Mouse (Mus musculus) adrenal gland, postnatal 0 days (tissue): ENCODE data around the gene Rhod. TPM values are rescaled to one million over a fixed set of nuclear protein-coding genes. Genes with fewer than 3 reads are reported as not detected.

ENCODE experiments used
- polyA plus RNA-seq: library from polyadenylated mRNA; unstranded; fragments of >200 nt; fragmentation: Nextera tagmentation; extraction: Ambion mirVana; gene quantifications from 2 replicates; pipeline ENCODE4 v1.2.1, GENCODE M21; 2015

The Rhod gene
- polyA plus RNA-seq: 46.9 and 47.7 TPM in 2 replicates

DNA sequence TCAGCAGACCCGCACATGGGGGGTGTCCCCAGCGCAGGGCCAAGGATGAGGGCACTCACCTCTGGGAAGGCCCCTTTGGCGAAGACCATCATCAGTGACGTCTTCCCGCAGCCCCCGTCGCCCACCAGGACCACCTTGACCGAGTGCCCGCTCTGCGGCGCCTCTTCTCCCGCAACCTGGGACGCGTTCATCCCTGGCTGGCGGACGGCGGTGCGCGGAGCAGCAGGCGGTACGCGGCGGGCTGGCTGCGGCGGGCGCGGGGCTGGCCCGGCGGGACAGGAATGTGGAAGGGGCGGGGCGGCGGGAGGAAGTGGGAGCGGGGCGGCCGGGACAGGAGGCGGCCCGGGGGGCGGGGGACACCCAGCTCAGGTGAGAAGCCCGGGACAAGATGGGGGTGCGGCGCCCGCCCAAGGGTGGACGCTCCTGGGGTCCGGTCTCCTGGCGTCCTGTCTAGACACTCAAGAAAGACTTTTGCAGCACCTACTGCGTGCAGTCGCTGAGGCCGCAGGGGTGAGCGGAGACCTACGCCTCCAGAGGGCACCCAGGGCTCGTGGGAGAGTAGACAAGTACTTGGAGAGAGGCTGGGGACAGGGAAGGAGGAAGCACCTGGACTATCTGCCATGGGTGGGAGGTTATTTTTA is at the start of gene Rhod:
Rhod (minus strand) TSS at position 272 of the 641 bp plus-strand sequence.

GRCm38 (mm10) chr19:4477345-4478189 is 38.3 kb upstream of the Rhod start, which contains the start of gene Syt12:
Gene Syt12 (minus strand): TSS chr19:4477447.

GRCm38 (mm10) chr19:4397798-4398629 is 41.2 kb downstream of the Rhod start, which contains the start of gene Kdm2a:
Gene Kdm2a (minus strand): TSS chr19:4398285.

Other genes starting within 250 kb of the Rhod start
- 3.2 and 4.0 TPM in 2 replicates for gene Tbc1d10c, start 248.1 kb downstream of the Rhod start, polyA plus RNA-seq
- gene Ppp1ca, start 247.4 kb downstream of the Rhod start, polyA plus RNA-seq: 713 and 730 TPM in 2 replicates
- gene Rad9a, start 237.8 kb downstream of the Rhod start, polyA plus RNA-seq: 11.1 and 14.0 TPM in 2 replicates
- gene Clcf1, start 225.2 kb downstream of the Rhod start, polyA plus RNA-seq: 3.1 and 4.0 TPM in 2 replicates
- gene AC109138.7, start 225.1 kb downstream of the Rhod start, polyA plus RNA-seq: not detected in 2 replicates
- gene Pold4, start 207.5 kb downstream of the Rhod start, polyA plus RNA-seq: 63.7 and 66.1 TPM in 2 replicates
- 10.8 and 19.7 TPM in 2 replicates for gene Ssh3, start 170.3 kb downstream of the Rhod start, polyA plus RNA-seq
- 5.3 and 7.1 TPM in 2 replicates for gene Ankrd13d, start 156.3 kb downstream of the Rhod start, polyA plus RNA-seq
- gene Grk2, start 133.2 kb downstream of the Rhod start, polyA plus RNA-seq: 11.0 and 11.6 TPM in 2 replicates
- gene Kdm2a, start 41.1 kb downstream of the Rhod start, polyA plus RNA-seq: 22.5 and 28.7 TPM in 2 replicates
- 5.9 and 13.5 TPM in 2 replicates for gene Syt12, start 38.0 kb upstream of the Rhod start, polyA plus RNA-seq
- 3.0 and 6.4 TPM in 2 replicates for gene 2010003K11Rik, start 59.2 kb upstream of the Rhod start, polyA plus RNA-seq
- 49.5 and 120 TPM in 2 replicates for gene Pcx, start 71.0 kb upstream of the Rhod start, polyA plus RNA-seq
- gene Lrfn4, start 176.2 kb upstream of the Rhod start, polyA plus RNA-seq: 3.3 and 5.2 TPM in 2 replicates
- 33.6 and 52.1 TPM in 2 replicates for gene Rce1, start 186.2 kb upstream of the Rhod start, polyA plus RNA-seq